Mouse (Mus musculus) brain, embryonic 14.5 days (tissue): Measurements from ENCODE around the gene Kncn. TPM values are rescaled to one million over a fixed set of nuclear protein-coding genes. Genes with fewer than 3 reads are reported as not detected.

Source experiments
- DNase-seq: peaks from one replicate; pipeline ENCODE4 v3.0.0-alpha.2; 2011; ENCODE audit warnings: low read depth
- CTCF ChIP-seq: fragments of 200-500 bp; IDR thresholded peaks from 2 replicates; pipeline ENCODE4 v1.5.1; 2012; ENCODE audit warnings: inconsistent platforms, mild to moderate bottlenecking, moderate library complexity, borderline replicate concordance; ENCODE audit not compliant: insufficient read depth, insufficient read length; ENCODE audit errors: extremely low read depth
- POLR2A ChIP-seq: fragments of 200-500 bp; IDR thresholded peaks from 2 replicates; pipeline ENCODE4 v1.6.1; 2012; ENCODE audit warnings: mild to moderate bottlenecking, inconsistent platforms, borderline replicate concordance; ENCODE audit not compliant: poor library complexity, insufficient read depth, insufficient read length, severe bottlenecking; ENCODE audit errors: extremely low read depth
- polyA plus RNA-seq: library from polyadenylated mRNA; depleted of rRNA; stranded (reverse); fragments of >200 nt; gene quantifications from 2 replicates; pipeline ENCODE4 v1.2.3, GENCODE M21; 2012; rRNA removed

Kncn gene
- polyA plus RNA-seq, 1 experiment = 0.10 TPM

DNA sequence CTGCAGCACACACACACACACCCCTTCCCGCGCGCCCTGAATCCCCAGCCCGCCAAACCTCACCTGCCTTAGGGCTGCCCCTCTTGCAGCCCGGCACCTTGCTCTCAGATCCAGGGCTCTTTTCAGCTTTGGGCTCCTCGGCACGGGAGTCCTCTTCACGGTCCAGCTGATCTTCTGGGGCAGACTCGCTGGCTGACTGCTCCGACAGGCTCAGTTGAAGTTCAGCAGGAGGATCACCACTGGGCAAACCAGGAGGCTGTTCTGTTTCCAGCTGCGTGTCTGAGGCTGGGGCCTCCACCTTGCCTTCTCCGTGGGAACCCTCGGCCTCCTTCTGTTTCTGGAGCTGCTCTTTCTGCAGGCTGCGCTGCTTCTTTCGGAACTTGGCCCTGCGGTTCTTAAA is 35.7 kb downstream of the Kncn start:
- TF ChIP-seq CTCF (no peak), POLR2A (no peak)
- DNase-seq = no peak

DNA sequence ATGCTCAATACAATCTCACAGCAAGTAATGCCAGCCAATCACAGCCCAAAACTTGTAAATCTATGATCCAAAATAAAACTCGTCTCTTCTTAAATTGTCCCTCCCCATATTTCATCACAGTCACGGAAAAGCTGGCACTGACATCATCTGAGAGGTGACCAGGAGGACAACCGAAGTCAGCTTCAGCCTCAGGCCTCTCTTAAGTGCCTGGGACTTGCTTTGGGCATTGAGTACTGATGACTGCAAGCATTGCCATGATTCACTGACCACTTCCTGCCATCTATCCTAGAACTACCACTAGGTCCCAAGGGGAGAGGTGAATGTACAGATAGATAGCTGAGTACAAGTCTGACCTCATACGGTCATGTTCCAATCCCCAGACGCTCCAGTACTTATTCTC is 38.5 kb downstream of the Kncn start:
- DNase-seq = no peak

DNA sequence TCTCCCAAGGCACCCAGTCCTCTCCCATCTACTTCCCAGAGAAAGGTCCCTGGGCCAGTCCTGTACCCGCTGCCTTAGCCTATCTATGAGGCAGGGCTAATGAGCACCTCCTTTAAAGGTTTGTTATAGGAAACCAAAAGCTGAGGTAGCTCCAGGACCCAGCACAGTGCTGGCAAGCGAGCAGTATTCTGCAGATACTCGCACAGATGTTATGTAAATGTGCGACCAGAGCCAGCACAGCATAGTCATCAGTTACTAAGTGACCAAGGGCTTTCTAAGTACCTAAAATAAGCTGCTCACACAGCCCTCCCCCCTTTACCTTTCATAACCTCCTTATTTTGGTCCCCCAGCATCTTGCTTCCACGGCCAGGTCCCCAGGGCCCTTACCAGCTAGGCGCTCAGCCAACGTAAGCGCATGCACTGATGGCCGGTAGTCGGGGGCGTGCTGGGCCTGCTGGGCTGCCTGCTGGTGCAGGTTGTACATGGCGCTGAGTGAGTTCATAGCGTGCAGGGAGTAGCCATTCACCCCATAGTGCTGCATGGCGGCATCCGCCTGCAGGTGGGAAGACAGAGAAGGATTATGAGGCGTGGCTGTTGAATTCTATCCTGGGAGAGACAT is 39.2 kb downstream of the Kncn start:
- TF ChIP-seq POLR2A (no peak), CTCF (no peak)
- DNase-seq = no peak

More for the DNA sequence above, 38.5 kb downstream of the Kncn start:
- TF ChIP-seq CTCF (no peak), POLR2A (no peak)

DNA sequence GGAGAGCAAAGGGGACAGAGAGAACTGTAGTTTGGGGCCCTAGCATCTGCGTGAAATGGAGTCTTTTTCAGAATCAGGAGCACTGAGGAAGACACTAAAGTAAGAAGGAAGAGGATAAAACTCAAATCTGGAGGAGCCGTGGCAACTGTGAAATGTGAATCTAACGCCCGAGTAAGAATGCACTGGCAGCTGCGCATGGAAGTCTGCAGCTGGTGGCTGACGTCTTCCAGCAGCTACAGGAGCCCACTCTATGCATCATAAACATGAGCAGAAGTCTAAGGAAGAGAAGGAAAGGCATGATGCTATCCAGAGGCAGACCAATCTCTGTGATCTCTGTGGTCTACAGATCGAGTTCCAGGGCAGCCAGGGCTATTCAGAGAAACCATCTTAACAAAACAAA is 43.4 kb downstream of the Kncn start:
- DNase-seq = no peak
- TF ChIP-seq POLR2A (no peak), CTCF (no peak)

DNA sequence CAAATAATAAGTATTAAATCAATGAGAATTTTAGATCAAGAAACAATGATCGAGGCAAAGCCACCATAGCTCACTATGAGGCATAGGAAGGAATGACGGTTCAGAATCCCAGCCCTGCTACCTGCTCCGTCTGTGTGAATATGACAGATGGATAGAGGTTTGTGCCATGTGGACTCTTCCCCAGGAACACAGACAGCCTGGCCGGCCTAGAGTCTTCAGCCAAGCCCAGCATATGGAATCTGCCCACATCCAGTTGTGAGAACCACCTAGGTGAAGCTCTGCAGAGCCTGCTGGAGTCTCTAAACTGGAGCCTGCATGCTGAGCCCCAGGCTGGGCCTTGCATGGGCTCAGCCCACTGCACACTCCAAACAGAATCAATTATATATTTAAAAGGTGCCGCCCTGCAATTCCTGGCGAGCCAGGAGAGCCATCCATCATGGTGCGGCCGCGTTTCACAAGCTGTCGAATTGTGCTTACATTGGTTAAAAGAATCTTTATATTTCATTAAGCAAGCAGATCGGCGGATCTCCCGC is 47.4 kb downstream of the Kncn start:
- TF ChIP-seq POLR2A (no peak), CTCF (no peak)
- no peak for DNase-seq

DNA sequence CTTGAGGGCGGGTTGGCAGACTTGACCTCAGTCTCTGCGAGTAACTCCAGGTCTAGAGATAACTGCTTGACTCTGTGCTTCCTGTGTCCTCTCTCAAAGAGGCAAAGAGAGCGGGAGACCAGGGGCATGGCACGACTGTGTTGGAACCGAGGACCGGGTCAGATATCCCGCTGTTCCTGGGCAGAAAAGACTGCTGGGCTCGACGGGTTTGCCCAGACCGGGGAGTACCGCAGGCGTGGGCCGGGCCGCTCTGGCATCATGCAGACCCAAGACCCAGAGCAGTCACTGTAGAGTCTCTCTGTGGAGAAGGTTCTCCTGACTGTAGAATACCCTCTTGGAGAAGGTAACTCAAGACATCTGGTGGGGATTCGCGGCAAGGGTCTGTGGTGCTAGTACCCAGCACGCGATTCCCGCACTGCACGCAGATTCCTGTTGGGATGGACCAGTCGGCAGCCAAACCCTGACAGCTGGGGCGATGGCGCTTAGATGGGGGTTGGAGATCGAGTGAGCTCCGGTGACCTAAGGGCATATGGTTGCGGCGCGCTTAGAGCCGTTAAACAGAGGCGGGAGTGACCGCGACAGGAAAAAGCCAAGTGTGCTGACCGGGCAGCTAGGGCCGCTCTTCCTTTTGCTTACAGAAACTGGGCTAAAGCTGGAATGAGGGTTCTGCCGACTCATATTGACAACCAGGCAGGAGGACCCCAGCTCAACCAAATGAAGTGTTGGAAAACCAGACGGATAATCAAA is 51.8 kb downstream of the Kncn start:
- DNase-seq = no peak

DNA sequence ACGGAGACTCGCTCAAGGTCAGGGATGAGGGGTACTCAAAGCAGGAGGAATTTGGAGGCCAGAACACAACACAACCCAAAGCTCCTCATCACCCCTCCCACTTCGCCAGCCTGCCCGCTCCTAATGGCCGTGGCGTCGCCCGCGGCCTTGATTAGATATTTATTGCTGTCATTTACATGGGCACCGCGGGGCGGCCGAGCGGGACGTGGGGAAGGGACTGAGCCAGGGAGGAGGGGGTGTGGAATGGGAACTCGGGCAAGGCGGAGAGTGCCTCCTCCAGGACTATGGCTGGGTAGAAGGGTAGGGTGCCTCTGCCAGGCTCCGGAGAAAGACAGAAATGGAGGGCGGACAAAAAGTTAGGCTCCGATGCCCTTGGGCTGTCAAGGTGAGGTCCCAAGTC is 52.4 kb downstream of the Kncn start:
- DNase-seq = no peak
- TF ChIP-seq POLR2A (no peak), CTCF (no peak)

More for the DNA sequence above, 51.8 kb downstream of the Kncn start:
- TF ChIP-seq CTCF (no peak), POLR2A (no peak)

DNA sequence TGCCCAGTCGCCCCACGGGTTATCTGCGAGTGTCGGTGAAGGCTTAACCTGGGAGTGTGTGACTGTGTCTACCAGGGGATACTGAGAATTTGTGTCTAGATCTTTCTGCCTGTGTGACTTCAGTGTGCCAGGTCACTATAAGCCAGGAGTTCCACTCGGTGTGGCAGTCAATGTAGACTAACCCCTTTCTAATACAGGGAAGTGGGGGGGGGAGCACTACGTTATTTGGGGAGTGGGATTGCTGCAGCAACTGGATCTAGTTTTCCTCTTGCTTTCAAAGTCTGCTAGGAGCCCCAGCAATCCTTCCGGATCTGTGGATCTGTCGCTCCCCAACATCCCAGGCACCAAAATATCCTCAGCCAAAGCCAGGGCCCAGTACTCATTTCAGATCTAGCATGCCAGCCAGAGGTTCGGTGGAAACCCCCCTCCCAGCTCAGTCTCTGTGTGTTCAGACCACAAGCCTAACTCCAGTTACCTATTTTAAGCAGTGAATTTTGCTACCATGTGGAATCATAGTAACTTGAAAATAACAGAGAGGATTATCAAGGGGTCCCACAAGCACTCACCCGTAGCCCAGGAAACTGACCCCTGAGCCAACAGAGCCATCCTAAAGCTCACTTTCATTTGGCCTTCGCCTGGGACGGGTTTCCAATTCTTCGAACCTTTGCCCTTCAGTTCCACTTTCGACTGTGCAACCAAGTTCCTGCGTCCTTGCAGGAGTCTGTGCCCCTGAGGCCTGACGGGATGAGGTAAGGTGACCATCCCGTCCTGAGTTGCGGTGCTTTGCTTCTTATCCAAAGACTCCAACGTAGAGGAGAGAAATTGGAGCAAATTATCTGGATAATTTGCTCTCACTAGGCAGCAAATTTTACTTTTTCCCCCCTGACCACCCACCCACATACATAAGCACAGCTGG is 53.1 kb downstream of the Kncn start:
- TF ChIP-seq CTCF (no peak), POLR2A (no peak)
- peak; percentile 5 for DNase-seq

DNA sequence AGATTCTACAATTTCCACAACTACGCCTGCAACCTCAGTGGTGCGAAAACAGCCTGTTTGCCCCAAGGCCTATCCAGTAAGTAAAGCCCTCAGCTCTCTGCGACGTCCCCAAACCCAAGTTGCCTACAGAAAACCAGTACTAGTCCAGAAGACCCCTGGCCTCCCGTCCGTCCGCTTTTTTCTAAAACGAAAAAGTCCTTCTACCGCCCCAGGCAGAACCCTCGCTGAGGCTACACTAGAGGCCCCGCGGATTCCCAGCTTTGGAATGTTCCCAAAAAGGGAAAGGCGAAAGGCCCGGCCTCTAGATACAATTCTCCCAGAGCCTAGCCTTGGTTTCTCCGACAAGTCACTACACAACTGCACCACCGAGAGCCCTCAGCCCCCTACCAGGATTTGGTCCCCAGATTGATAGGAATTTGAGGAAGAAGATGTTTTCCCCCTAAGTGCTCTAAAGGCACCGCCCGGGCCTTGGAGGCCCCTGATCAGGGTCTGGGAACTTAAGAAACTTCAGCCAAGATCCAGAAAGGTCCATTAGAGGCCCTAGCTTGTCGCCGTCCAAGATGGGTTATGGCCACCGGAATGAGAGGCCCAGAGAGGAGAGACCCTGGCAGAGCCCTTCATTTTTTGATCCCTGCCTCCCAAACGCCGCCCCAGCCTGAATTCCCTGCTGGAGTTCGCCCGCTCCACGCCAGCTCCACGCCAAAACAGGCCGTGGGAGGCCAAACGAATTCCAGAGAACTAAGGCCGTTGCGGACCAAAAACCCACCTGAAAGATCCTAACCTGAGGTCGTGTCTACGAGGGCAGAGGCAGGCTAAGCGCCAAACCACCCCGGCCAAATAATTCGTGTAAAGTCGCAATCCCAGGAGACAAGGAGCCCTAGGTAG is 54.3 kb downstream of the Kncn start:
- peak; percentile 55 for DNase-seq
- TF ChIP-seq CTCF (no peak), POLR2A (no peak)

Other genes starting within 250 kb of the Kncn start
- 0.72 and 0.89 TPM in 2 replicates for gene Cyp4b1, start 236.7 kb upstream of the Kncn start, polyA plus RNA-seq
- gene Efcab14, start 146.7 kb upstream of the Kncn start, polyA plus RNA-seq = 17.3 and 18.1 TPM in 2 replicates
- 0.40 and 0.54 TPM in 2 replicates for gene Tex38, start 103.4 kb upstream of the Kncn start, polyA plus RNA-seq
- 27.3 and 27.6 TPM in 2 replicates for gene Atpaf1, start 99.6 kb upstream of the Kncn start, polyA plus RNA-seq
- gene Mob3c, start 56.3 kb upstream of the Kncn start, polyA plus RNA-seq = 7.1 and 7.7 TPM in 2 replicates
- gene Mknk1, start 45.2 kb upstream of the Kncn start, polyA plus RNA-seq = 37.3 and 52.9 TPM in 2 replicates
- gene 6430628N08Rik, start 6.3 kb downstream of the Kncn start, polyA plus RNA-seq = 0.08 TPM in 1 of 2 replicates, not detected in the other
- 4.8 and 9.5 TPM in 2 replicates for gene Dmbx1, start 55.5 kb downstream of the Kncn start, polyA plus RNA-seq
- 14.5 and 20.1 TPM in 2 replicates for gene Faah, start 133.5 kb downstream of the Kncn start, polyA plus RNA-seq
- gene Nsun4, start 169.5 kb downstream of the Kncn start, polyA plus RNA-seq = 8.1 and 8.2 TPM in 2 replicates
- 362 and 404 TPM in 2 replicates for gene Uqcrh, start 190.7 kb downstream of the Kncn start, polyA plus RNA-seq
- 59.2 and 59.6 TPM in 2 replicates for gene Lrrc41, start 190.9 kb downstream of the Kncn start, polyA plus RNA-seq
- 8.1 and 13.1 TPM in 2 replicates for gene Rad54l, start 239.3 kb downstream of the Kncn start, polyA plus RNA-seq
- 73.2 and 79.8 TPM in 2 replicates for gene Pomgnt1, start 239.4 kb downstream of the Kncn start, polyA plus RNA-seq